Mouse (Mus musculus) hematopoietic multipotent progenitor cell, adult 10-12 weeks (in vitro differentiated cells): Measurements from ENCODE around the gene Odr4. TPM values are rescaled to one million over a fixed set of nuclear protein-coding genes. Genes with fewer than 3 reads are reported as not detected.

ENCODE experiments used
- polyA plus RNA-seq: library from polyadenylated mRNA; stranded (reverse); fragments of >175 nt; gene quantifications from 2 replicates; pipeline ENCODE4 v1.2.3, GENCODE M21; 2012; ENCODE audit warnings: low replicate concordance

The Odr4 gene
- polyA plus RNA-seq, result 6.4 and 6.5 TPM in 2 replicates

DNA sequence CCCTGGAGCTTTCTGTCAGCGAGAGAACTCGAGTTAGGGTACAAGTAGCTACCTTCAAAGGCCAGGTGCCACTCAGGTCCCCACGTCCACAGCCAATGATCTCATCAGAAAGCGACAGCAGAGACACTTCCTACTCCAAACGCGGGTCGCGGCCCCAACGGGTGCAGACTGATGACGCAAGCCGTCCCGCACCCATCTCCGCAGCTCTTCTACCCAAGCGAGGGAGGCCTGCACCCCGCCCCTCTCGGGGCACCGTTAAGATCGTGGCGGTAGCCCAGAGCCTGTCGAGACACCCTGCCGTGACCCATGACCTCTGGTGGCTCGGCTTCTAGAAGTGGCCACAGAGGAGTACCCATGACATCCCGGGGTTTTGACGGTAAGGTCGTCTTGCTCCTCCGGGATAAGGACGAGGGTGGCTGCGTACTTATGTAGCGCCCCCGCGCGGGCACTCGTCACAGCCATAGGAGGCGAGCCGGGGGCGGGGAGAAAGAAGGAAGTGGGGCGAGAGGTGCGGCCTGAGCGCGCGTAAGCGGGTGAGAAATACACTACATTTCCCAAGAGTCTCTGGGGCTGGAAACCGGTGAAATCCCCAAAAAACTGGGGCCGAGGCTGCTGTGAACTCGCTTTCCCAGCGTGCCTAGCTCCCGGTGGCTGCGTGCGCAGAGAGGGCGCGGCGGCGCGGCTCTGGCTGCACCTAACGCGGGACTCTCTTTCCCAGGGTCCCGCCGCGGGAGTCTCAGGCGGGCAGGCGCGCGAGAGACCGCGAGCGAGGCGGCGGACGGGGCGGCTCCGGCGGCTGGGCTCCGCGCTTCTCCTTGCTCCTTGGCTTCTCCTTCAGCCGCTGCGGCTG lies at the start of gene Odr4, which contains the start of gene Tpr:
Odr4 (minus strand) TSS at position 443 of the 850 bp plus-strand sequence.
Tpr (plus strand) TSS at position 201 of the 850 bp plus-strand sequence.

DNA sequence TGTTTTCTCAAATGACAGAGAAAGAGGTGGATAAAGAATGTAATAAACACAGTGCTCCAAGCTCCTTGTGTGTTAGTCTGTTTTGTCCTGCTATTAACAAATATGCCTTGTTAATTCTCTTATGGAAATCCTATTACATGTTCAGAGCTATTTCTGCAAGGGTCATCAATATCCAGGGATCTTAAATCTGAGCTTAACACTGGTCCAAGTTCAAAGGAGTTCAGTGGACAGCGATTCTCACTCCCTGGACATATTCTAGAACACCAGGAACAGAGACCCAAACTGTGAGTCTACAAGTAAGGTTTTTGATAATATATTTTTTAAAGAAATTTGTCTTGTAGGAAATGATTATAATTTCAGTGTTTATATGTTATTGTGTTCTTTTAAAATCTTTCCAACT lies 73.7 kb downstream of the Odr4 start, which contains the start of gene Pdc:
Pdc (plus strand) TSS at position 213 of the 400 bp plus-strand sequence.

Other genes with a start within 250 kb of the Odr4 start
- not detected in 2 replicates for gene Pdc, start 73.7 kb downstream of the Odr4 start, polyA plus RNA-seq
- gene Tpr, start 242 bp downstream of the Odr4 start, polyA plus RNA-seq, result 83.1 and 111 TPM in 2 replicates
- 8.7 and 41.8 TPM in 2 replicates for gene Prg4, start 73.1 kb upstream of the Odr4 start, polyA plus RNA-seq